Mouse (Mus musculus): ENCODE measurements around the gene Cpa4. TPM values are rescaled to one million over a fixed set of nuclear protein-coding genes. Genes with fewer than 3 reads are reported as not detected.

The Cpa4 gene
- polyA plus RNA-seq, 1 experiment from 2014 or later: 0.12 TPM

DNA sequence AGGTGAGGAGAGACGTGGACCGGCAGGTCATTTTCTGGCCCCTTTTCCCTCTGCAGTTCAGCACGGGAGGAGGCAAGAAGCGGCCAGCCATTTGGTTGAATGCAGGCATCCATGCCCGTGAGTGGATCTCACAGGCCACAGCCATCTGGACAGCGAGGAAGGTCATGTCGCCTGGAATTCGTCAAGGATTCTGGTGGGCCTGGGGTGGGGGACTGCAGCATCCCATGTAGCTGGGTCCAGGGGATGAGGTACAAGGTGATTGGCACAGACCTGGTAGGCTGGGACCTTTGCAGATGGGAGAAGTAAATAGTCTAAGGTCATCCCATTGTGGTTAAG lies 12.6 kb downstream of the Cpa4 start:
- Histone ChIP-seq H3K9me3 (ENCODE audit: low read length) (no peaks in the 10 kb centered on the region), H3K36me3 (ENCODE audit: insufficient read depth, low read length) (no peaks in the 10 kb centered on the region), H3K27me3 (ENCODE audit: insufficient read depth, low read length) (no peaks in the 10 kb centered on the region), H3K4me1 (ENCODE audit: insufficient read depth, low read length) (peaks cover 25% of the 10 kb centered on the region), H3K4me3 (ENCODE audit: low read length) (no peak overlapping the region), H3K9ac (replicated peaks; ENCODE audit: low read length) (no peak overlapping the region), H3K4me2 (replicated peaks; ENCODE audit: low read depth, low read length) (no peak overlapping the region), H3K27ac (ENCODE audit: low read length) (no peak overlapping the region)
- no peak for ATAC-seq (ENCODE audit: low FRiP score, low TSS enrichment)
- WGBS: 43% methylated on average over 8 of the region's 8 CpGs

DNA sequence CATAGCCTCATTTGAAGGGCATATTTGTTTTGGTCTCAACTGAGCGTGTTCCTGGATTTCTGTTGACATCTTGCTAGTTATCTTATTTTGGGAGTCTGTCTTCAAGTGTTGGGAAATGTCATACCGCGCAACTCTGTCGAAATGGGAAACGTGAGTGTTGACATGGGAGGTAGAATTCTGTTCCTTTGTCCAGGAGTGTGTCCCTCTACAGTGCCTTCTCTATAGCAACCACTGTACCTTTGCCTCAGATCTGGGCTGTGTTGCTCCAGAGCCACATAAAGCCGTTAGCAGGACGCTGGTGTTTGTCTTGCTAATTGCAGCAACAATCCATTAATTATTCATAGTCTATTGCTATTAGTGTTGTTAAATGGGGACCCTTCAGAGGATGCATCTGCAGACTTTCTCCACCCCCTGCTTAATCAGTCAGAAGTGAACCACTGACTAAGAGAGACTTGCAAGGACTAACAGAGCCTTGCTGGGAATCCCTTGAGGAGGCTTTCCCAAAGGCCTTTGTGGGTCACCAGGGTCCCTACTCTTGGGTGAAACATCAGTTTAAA lies 18.8 kb downstream of the Cpa4 start:
- Histone ChIP-seq H3K27me3 (ENCODE audit: insufficient read depth, low read length) (no peaks in the 10 kb centered on the region), H3K9ac (replicated peaks; ENCODE audit: low read length) (no peak overlapping the region)
- ATAC-seq (ENCODE audit: low FRiP score, low TSS enrichment): no peak

DNA sequence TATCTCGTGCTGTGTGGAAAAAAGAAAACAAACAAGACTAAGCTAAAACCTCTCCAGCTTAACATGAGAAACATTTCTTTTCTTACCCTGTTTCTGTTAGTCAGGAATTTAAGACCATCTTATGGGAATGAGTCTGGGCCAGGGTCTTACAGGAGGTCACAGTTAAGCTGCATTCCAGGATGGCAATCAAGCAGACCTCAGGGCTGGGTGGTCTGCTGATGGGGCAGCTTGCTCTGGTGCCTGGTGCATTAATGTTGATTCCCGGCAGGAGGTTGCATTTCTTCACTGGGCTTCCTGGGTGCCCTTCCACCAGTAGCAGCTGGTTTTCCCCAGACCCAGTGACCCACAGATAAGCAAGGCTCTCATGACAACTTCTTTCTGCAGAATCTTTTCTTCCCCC lies 21.6 kb downstream of the Cpa4 start:
- H3K9ac ChIP-seq (replicated peaks; ENCODE audit: low read length): no peak overlapping the region
- no peak overlapping the region for H3K4me2 ChIP-seq (replicated peaks; ENCODE audit: low read depth, low read length)
- ATAC-seq (ENCODE audit: low FRiP score, low TSS enrichment): 0 out of 2 replicates have a peak, but pooled peaks have one; percentile 59
- no peak overlapping the region for H3K4me3 ChIP-seq (ENCODE audit: low read length)
- WGBS: 18% methylated on average over 2 of the region's 2 CpGs
- no peaks in the 10 kb centered on the region for H3K27me3 ChIP-seq (ENCODE audit: insufficient read depth, low read length)
- H3K27ac ChIP-seq (ENCODE audit: low read length): peak overlapping the region; percentile 36
- no peaks in the 10 kb centered on the region for H3K9me3 ChIP-seq (ENCODE audit: low read length)
- H3K4me1 ChIP-seq (ENCODE audit: insufficient read depth, low read length): peaks cover 15% of the 10 kb centered on the region
- no peaks in the 10 kb centered on the region for H3K36me3 ChIP-seq (ENCODE audit: insufficient read depth, low read length)

More for the DNA sequence above, 18.8 kb downstream of the Cpa4 start:
- H3K36me3 ChIP-seq (ENCODE audit: insufficient read depth, low read length): no peaks in the 10 kb centered on the region
- H3K4me3 ChIP-seq (ENCODE audit: low read length): no peak overlapping the region
- H3K9me3 ChIP-seq (ENCODE audit: low read length): no peaks in the 10 kb centered on the region
- 78% methylated on average over 7 of the region's 7 CpGs for WGBS
- H3K4me2 ChIP-seq (replicated peaks; ENCODE audit: low read depth, low read length): no peak overlapping the region
- H3K4me1 ChIP-seq (ENCODE audit: insufficient read depth, low read length): peaks cover 12% of the 10 kb centered on the region
- no peak overlapping the region for H3K27ac ChIP-seq (ENCODE audit: low read length)

DNA sequence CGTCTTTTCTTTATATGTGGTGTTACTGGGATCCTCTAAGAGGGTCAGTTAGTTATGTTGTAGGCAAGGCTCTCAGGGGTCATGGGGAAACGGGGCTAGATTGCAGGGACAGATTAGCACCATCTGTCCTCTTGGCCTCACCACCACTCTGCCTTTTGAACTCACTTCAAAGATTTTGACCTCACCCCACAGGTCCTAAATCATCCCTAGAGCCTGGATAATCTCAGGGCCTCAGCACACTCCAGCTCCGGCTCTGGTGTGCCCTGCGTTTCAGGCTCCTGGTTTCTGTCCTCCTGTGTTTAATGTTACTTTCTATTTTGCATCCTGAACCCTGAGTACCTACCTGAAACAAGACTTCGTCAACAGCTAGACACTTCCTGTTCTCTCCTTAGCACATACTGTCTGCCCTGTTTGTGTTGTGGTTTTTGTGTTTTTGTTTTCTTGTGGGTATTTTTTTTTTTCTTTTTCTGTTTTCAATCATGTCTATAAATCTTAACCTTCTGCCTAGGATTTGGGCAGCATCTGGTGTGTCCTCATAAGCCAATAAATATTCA lies 23.8 kb downstream of the Cpa4 start:
- Histone ChIP-seq H3K4me3 (ENCODE audit: low read length) (no peak overlapping the region), H3K36me3 (ENCODE audit: insufficient read depth, low read length) (no peaks in the 10 kb centered on the region), H3K9ac (replicated peaks; ENCODE audit: low read length) (no peak overlapping the region), H3K9me3 (ENCODE audit: low read length) (no peaks in the 10 kb centered on the region), H3K27me3 (ENCODE audit: insufficient read depth, low read length) (no peaks in the 10 kb centered on the region), H3K4me1 (ENCODE audit: insufficient read depth, low read length) (peaks cover 19% of the 10 kb centered on the region), H3K27ac (ENCODE audit: low read length) (no peak overlapping the region), H3K4me2 (replicated peaks; ENCODE audit: low read depth, low read length) (no peak overlapping the region)
- WGBS: 27% methylated on average over 5 of the region's 5 CpGs
- no peak for ATAC-seq (ENCODE audit: low FRiP score, low TSS enrichment)

DNA sequence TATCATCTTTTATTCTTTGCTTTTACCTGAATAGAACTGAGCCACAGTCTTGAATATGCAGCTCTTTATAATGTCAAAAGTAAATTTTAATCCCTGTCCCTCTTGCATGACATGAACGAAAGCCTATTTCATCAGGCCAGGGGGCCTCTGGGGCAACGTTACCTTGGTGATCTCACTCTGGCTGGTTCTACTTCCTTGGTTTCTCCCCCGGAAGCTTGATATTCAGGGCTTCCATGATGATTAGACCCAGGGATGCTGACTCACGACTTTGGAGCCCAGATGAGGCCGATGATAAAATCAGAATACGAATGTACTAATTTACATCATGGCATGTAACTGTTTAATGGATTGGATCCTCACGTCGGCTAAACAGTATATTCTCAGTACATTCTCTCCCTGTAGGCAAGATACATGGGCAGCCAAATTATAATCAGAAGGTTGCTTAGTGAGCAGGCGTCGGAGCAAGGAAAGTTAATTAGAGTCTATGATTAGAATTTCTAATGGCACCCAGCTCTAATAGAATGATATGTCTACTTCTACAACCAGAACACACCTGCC lies 24.3 kb downstream of the Cpa4 start:
- Histone ChIP-seq H3K4me2 (replicated peaks; ENCODE audit: low read depth, low read length) (no peak overlapping the region), H3K9me3 (ENCODE audit: low read length) (no peaks in the 10 kb centered on the region), H3K36me3 (ENCODE audit: insufficient read depth, low read length) (no peaks in the 10 kb centered on the region), H3K4me1 (ENCODE audit: insufficient read depth, low read length) (peaks cover 19% of the 10 kb centered on the region), H3K27ac (ENCODE audit: low read length) (no peak overlapping the region), H3K4me3 (ENCODE audit: low read length) (no peak overlapping the region), H3K27me3 (ENCODE audit: insufficient read depth, low read length) (no peaks in the 10 kb centered on the region), H3K9ac (replicated peaks; ENCODE audit: low read length) (no peak overlapping the region)
- 60% methylated on average over 10 of the region's 10 CpGs for WGBS
- ATAC-seq (ENCODE audit: low FRiP score, low TSS enrichment): no peak

DNA sequence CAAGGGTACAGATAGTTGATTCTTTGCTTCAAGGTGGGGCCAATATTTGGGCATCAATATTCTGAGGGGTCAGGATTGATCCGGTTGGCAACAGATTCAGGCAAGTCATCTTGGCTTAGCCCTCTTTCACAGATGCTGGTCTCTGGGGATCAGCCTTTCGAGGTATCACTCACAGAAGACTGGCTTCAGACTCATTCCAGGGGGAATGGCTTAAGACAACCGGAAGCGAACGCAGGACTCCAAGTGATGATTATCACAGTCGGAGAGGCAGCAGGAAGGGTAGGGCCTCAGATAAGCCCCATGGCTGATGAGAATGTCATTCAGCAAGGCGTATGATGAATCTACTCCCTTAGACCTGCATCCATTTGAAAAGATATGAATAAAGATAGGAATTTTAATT lies 26.2 kb downstream of the Cpa4 start:
- H3K9ac ChIP-seq (replicated peaks; ENCODE audit: low read length): no peak overlapping the region
- no peak overlapping the region for H3K4me3 ChIP-seq (ENCODE audit: low read length)
- no peaks in the 10 kb centered on the region for H3K36me3 ChIP-seq (ENCODE audit: insufficient read depth, low read length)
- no peak overlapping the region for H3K4me2 ChIP-seq (replicated peaks; ENCODE audit: low read depth, low read length)
- no peak for ATAC-seq (ENCODE audit: low FRiP score, low TSS enrichment)
- H3K9me3 ChIP-seq (ENCODE audit: low read length): no peaks in the 10 kb centered on the region
- WGBS: 78% methylated on average over 7 of the region's 7 CpGs
- no peaks in the 10 kb centered on the region for H3K27me3 ChIP-seq (ENCODE audit: insufficient read depth, low read length)
- no peak overlapping the region for H3K27ac ChIP-seq (ENCODE audit: low read length)
- peaks cover 25% of the 10 kb centered on the region for H3K4me1 ChIP-seq (ENCODE audit: insufficient read depth, low read length)

DNA sequence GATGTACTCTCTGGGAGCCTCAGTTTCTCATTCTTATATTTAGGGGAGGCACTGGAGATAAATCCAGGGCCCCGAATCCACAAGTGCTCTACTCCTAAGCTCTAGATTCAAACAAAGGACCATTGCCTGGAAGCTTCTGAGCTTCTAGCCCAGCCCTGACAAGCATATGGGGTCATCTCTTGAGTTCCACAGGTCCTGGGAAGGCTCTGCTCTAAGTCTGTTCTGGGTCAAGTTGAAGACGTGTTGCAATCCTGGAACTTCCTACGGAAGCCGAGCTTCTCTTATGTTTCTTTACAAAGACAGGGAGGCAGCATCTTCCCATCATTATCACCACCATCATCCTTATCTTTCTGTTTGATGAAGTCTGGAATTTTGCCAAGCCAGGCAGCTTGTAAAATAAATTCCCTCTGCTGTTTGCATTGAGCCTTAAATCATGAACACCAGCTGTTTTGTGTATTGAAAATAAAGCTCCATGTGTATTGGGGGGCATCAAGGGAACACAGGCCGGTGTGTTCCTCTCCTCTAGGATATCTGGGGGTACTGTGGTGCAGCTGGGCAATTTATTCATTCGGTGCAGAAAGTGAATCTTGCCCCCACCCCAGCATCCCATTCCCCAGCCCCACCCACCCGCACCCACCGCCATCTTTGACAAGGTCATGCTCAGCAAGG lies 28.2 kb downstream of the Cpa4 start:
- H3K4me3 ChIP-seq (ENCODE audit: low read length): no peak overlapping the region
- H3K27me3 ChIP-seq (ENCODE audit: insufficient read depth, low read length): no peaks in the 10 kb centered on the region
- ATAC-seq (ENCODE audit: low FRiP score, low TSS enrichment): no peak
- WGBS: 74% methylated on average over 8 of the region's 8 CpGs
- no peaks in the 10 kb centered on the region for H3K36me3 ChIP-seq (ENCODE audit: insufficient read depth, low read length)
- no peaks in the 10 kb centered on the region for H3K9me3 ChIP-seq (ENCODE audit: low read length)
- H3K4me1 ChIP-seq (ENCODE audit: insufficient read depth, low read length): peaks cover 23% of the 10 kb centered on the region
- no peak overlapping the region for H3K4me2 ChIP-seq (replicated peaks; ENCODE audit: low read depth, low read length)
- peak overlapping the region; percentile 6 for H3K27ac ChIP-seq (ENCODE audit: low read length)
- H3K9ac ChIP-seq (replicated peaks; ENCODE audit: low read length): no peak overlapping the region

DNA sequence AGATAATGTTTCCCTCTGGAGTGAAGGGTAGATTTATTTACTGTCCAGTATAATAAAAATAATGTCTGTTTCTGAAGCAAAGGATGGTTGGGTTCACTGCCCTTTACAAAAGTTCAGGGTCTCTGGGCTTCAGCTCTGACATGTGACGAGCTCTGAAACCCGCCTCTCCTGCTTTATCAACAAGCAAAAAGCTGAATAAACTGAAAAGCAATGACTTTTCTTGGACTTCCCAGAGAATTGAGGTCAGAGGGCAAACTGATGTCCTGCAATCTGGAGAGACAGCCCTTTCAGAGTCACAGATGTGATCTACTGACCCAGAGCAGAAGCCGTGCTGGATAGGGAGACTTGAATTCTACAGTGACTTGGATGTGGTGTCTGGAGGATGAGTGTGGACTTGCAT lies 31.9 kb downstream of the Cpa4 start:
- Histone ChIP-seq H3K4me1 (ENCODE audit: insufficient read depth, low read length) (peaks cover 20% of the 10 kb centered on the region), H3K9ac (replicated peaks; ENCODE audit: low read length) (no peak overlapping the region), H3K4me3 (ENCODE audit: low read length) (no peak overlapping the region), H3K27ac (ENCODE audit: low read length) (peak overlapping the region; percentile 74), H3K27me3 (ENCODE audit: insufficient read depth, low read length) (no peaks in the 10 kb centered on the region), H3K9me3 (ENCODE audit: low read length) (no peaks in the 10 kb centered on the region), H3K4me2 (replicated peaks; ENCODE audit: low read depth, low read length) (no peak overlapping the region), H3K36me3 (ENCODE audit: insufficient read depth, low read length) (no peaks in the 10 kb centered on the region)
- peak; percentile 72 for ATAC-seq (ENCODE audit: low FRiP score, low TSS enrichment)
- 22% methylated on average over 3 of the region's 3 CpGs for WGBS

DNA sequence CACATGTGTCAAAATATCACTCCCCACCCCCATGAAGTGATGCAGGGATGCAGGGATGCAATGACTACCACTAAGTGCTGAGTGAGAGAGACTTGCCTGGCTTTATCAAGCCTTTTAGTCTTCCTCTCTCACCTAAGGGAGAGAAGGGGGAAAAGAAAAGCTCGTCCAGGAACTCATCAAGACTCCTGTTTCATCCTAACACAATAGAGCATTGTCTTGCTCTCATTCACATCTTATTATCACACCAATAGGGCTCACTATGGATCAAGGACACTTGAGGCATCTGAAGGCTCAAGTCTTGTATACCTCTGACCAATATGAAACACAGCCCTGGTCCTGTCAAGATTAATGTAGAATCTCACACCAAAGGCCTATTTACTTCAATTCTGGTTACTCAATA lies 32.8 kb downstream of the Cpa4 start:
- no peak overlapping the region for H3K4me2 ChIP-seq (replicated peaks; ENCODE audit: low read depth, low read length)
- ATAC-seq (ENCODE audit: low FRiP score, low TSS enrichment): no peak
- no peaks in the 10 kb centered on the region for H3K36me3 ChIP-seq (ENCODE audit: insufficient read depth, low read length)
- H3K27ac ChIP-seq (ENCODE audit: low read length): no peak overlapping the region
- H3K27me3 ChIP-seq (ENCODE audit: insufficient read depth, low read length): no peaks in the 10 kb centered on the region
- no peak overlapping the region for H3K9ac ChIP-seq (replicated peaks; ENCODE audit: low read length)
- H3K4me3 ChIP-seq (ENCODE audit: low read length): no peak overlapping the region
- WGBS: 95% methylated on average over 1 of the region's 1 CpGs
- peaks cover 20% of the 10 kb centered on the region for H3K4me1 ChIP-seq (ENCODE audit: insufficient read depth, low read length)
- H3K9me3 ChIP-seq (ENCODE audit: low read length): no peaks in the 10 kb centered on the region

DNA sequence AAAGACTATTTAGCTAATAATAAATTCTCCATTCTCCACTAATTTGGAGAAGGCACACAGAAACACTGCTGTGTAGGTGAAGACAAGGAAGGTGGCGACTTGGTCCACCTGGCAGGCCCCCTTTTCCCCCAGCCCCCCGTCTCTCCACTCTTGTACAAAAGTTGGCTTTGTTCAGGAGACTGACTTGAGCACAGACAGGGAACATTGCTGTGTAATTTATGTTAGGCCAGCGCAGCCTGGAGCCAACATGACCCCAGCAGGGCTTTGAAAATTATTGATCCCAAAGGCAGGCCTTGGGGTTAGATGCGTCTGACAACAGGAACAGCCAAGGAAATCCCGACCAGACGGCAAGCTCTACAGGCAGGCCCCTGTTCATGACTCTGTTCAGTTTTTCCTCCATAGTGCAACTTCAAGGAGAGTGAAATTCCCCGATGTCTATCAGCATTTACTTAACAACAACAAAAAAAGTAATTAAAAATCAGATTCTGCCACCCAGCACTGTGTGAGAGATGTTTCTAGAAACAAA lies 36.2 kb downstream of the Cpa4 start:
- H3K9me3 ChIP-seq (ENCODE audit: low read length): no peaks in the 10 kb centered on the region
- no peak overlapping the region for H3K9ac ChIP-seq (replicated peaks; ENCODE audit: low read length)
- no peaks in the 10 kb centered on the region for H3K36me3 ChIP-seq (ENCODE audit: insufficient read depth, low read length)
- no peaks in the 10 kb centered on the region for H3K27me3 ChIP-seq (ENCODE audit: insufficient read depth, low read length)
- H3K27ac ChIP-seq (ENCODE audit: low read length): no peak overlapping the region
- WGBS: 39% methylated on average over 7 of the region's 7 CpGs
- no peak overlapping the region for H3K4me2 ChIP-seq (replicated peaks; ENCODE audit: low read depth, low read length)
- ATAC-seq (ENCODE audit: low FRiP score, low TSS enrichment): no peak
- no peak overlapping the region for H3K4me3 ChIP-seq (ENCODE audit: low read length)
- H3K4me1 ChIP-seq (ENCODE audit: insufficient read depth, low read length): peaks cover 15% of the 10 kb centered on the region; the same call in 1 of the 2 replicates

All from kidney, embryonic 16.5 days (tissue).